Mouse (Mus musculus): ENCODE data around the gene Rasgrp3. TPM values are rescaled to one million over a fixed set of nuclear protein-coding genes. Genes with fewer than 3 reads are reported as not detected.

Rasgrp3 gene
- polyA plus RNA-seq, 1 experiment from 2014 or later: 5.3 TPM

GRCm38 (mm10) chr17:75498241-75498651 is 62.5 kb downstream of the Rasgrp3 start:
- 81% methylated on average over 6 of the region's 6 CpGs for WGBS
- Histone ChIP-seq H3K4me2 (ENCODE audit: low read length) (no peak overlapping the region), H3K9ac (ENCODE audit: low read length) (no peak overlapping the region), H3K27me3 (replicated peaks; ENCODE audit: control insufficient read depth, insufficient read depth, low read length) (no peaks in the 10 kb centered on the region), H3K4me1 (ENCODE audit: control insufficient read depth, insufficient read depth, low read length) (no peaks in the 10 kb centered on the region), H3K27ac (ENCODE audit: low read depth, low read length) (no peak overlapping the region), H3K36me3 (ENCODE audit: control insufficient read depth, insufficient read depth, low read length) (no peaks in the 10 kb centered on the region), H3K4me3 (ENCODE audit: low read depth, low read length) (no peak overlapping the region), H3K9me3 (replicated peaks; ENCODE audit: control insufficient read depth, low read length) (no peaks in the 10 kb centered on the region)
- peak; percentile 23 for DNase-seq (ENCODE audit: low spot score)
- ATAC-seq: no peak

- no peaks in the 10 kb centered on the region for H3K9me3 ChIP-seq (replicated peaks; ENCODE audit: control insufficient read depth, low read length)
- no peak for ATAC-seq
- no peaks in the 10 kb centered on the region for H3K27me3 ChIP-seq (replicated peaks; ENCODE audit: control insufficient read depth, insufficient read depth, low read length)
- no peak overlapping the region for H3K9ac ChIP-seq (ENCODE audit: low read length)
- WGBS: 86% methylated on average over 3 of the region's 3 CpGs
- H3K27ac ChIP-seq (ENCODE audit: low read depth, low read length): no peak overlapping the region
- no peak overlapping the region for H3K4me3 ChIP-seq (ENCODE audit: low read depth, low read length)
- DNase-seq (ENCODE audit: low spot score): no peak
- H3K4me1 ChIP-seq (ENCODE audit: control insufficient read depth, insufficient read depth, low read length): no peaks in the 10 kb centered on the region
- no peaks in the 10 kb centered on the region for H3K36me3 ChIP-seq (ENCODE audit: control insufficient read depth, insufficient read depth, low read length)
- H3K4me2 ChIP-seq (ENCODE audit: low read length): no peak overlapping the region
Observed at GRCm38 (mm10) chr17:75503031-75503430, 67.3 kb downstream of the Rasgrp3 start.

GRCm38 (mm10) chr17:75505053-75505452 is 69.4 kb downstream of the Rasgrp3 start:
- 93% methylated on average over 5 of the region's 5 CpGs for WGBS
- no peak for ATAC-seq
- no peak overlapping the region for H3K4me2 ChIP-seq (ENCODE audit: low read length)
- no peaks in the 10 kb centered on the region for H3K36me3 ChIP-seq (ENCODE audit: control insufficient read depth, insufficient read depth, low read length)
- H3K9me3 ChIP-seq (replicated peaks; ENCODE audit: control insufficient read depth, low read length): no peaks in the 10 kb centered on the region
- H3K4me1 ChIP-seq (ENCODE audit: control insufficient read depth, insufficient read depth, low read length): no peaks in the 10 kb centered on the region
- H3K4me3 ChIP-seq (ENCODE audit: low read depth, low read length): no peak overlapping the region
- H3K27me3 ChIP-seq (replicated peaks; ENCODE audit: control insufficient read depth, insufficient read depth, low read length): no peaks in the 10 kb centered on the region
- DNase-seq (ENCODE audit: low spot score): no peak
- no peak overlapping the region for H3K27ac ChIP-seq (ENCODE audit: low read depth, low read length)
- H3K9ac ChIP-seq (ENCODE audit: low read length): no peak overlapping the region

- Histone ChIP-seq H3K36me3 (ENCODE audit: control insufficient read depth, insufficient read depth, low read length) (no peaks in the 10 kb centered on the region), H3K4me2 (ENCODE audit: low read length) (no peak overlapping the region), H3K27ac (ENCODE audit: low read depth, low read length) (no peak overlapping the region), H3K9ac (ENCODE audit: low read length) (no peak overlapping the region), H3K4me3 (ENCODE audit: low read depth, low read length) (no peak overlapping the region), H3K9me3 (replicated peaks; ENCODE audit: control insufficient read depth, low read length) (no peaks in the 10 kb centered on the region), H3K27me3 (replicated peaks; ENCODE audit: control insufficient read depth, insufficient read depth, low read length) (no peaks in the 10 kb centered on the region), H3K4me1 (ENCODE audit: control insufficient read depth, insufficient read depth, low read length) (no peaks in the 10 kb centered on the region)
- no peak for ATAC-seq
- WGBS: 91% methylated on average over 10 of the region's 10 CpGs
- no peak for DNase-seq (ENCODE audit: low spot score)
Observed at GRCm38 (mm10) chr17:75506097-75506675, 70.5 kb downstream of the Rasgrp3 start.

GRCm38 (mm10) chr17:75506708-75507641 is 71.3 kb downstream of the Rasgrp3 start:
- Histone ChIP-seq H3K27ac (ENCODE audit: low read depth, low read length) (no peak overlapping the region), H3K4me2 (ENCODE audit: low read length) (no peak overlapping the region), H3K9ac (ENCODE audit: low read length) (no peak overlapping the region), H3K27me3 (replicated peaks; ENCODE audit: control insufficient read depth, insufficient read depth, low read length) (no peaks in the 10 kb centered on the region), H3K4me1 (ENCODE audit: control insufficient read depth, insufficient read depth, low read length) (no peaks in the 10 kb centered on the region), H3K9me3 (replicated peaks; ENCODE audit: control insufficient read depth, low read length) (no peaks in the 10 kb centered on the region), H3K4me3 (ENCODE audit: low read depth, low read length) (no peak overlapping the region), H3K36me3 (ENCODE audit: control insufficient read depth, insufficient read depth, low read length) (no peaks in the 10 kb centered on the region)
- WGBS: 90% methylated on average over 10 of the region's 10 CpGs
- DNase-seq (ENCODE audit: low spot score) (no peak), ATAC-seq (no peak)

GRCm38 (mm10) chr17:75509257-75509656 is 73.6 kb downstream of the Rasgrp3 start:
- H3K27me3 ChIP-seq (replicated peaks; ENCODE audit: control insufficient read depth, insufficient read depth, low read length): no peaks in the 10 kb centered on the region
- no peak overlapping the region for H3K27ac ChIP-seq (ENCODE audit: low read depth, low read length)
- 90% methylated on average over 5 of the region's 5 CpGs for WGBS
- no peaks in the 10 kb centered on the region for H3K9me3 ChIP-seq (replicated peaks; ENCODE audit: control insufficient read depth, low read length)
- no peak for ATAC-seq
- DNase-seq (ENCODE audit: low spot score): no peak
- H3K4me1 ChIP-seq (ENCODE audit: control insufficient read depth, insufficient read depth, low read length): no peaks in the 10 kb centered on the region
- no peak overlapping the region for H3K4me2 ChIP-seq (ENCODE audit: low read length)
- H3K9ac ChIP-seq (ENCODE audit: low read length): no peak overlapping the region
- H3K36me3 ChIP-seq (ENCODE audit: control insufficient read depth, insufficient read depth, low read length): no peaks in the 10 kb centered on the region
- no peak overlapping the region for H3K4me3 ChIP-seq (ENCODE audit: low read depth, low read length)

GRCm38 (mm10) chr17:75516591-75516990 is 80.9 kb downstream of the Rasgrp3 start:
- Histone ChIP-seq H3K4me2 (ENCODE audit: low read length) (no peak overlapping the region), H3K27ac (ENCODE audit: low read depth, low read length) (no peak overlapping the region), H3K36me3 (ENCODE audit: control insufficient read depth, insufficient read depth, low read length) (no peaks in the 10 kb centered on the region), H3K27me3 (replicated peaks; ENCODE audit: control insufficient read depth, insufficient read depth, low read length) (no peaks in the 10 kb centered on the region), H3K9me3 (replicated peaks; ENCODE audit: control insufficient read depth, low read length) (no peaks in the 10 kb centered on the region), H3K9ac (ENCODE audit: low read length) (no peak overlapping the region), H3K4me1 (ENCODE audit: control insufficient read depth, insufficient read depth, low read length) (no peaks in the 10 kb centered on the region), H3K4me3 (ENCODE audit: low read depth, low read length) (no peak overlapping the region)
- WGBS: 78% methylated on average over 4 of the region's 4 CpGs
- no peak for DNase-seq (ENCODE audit: low spot score)
- no peak for ATAC-seq

GRCm38 (mm10) chr17:75518181-75518901 is 82.6 kb downstream of the Rasgrp3 start:
- ATAC-seq (no peak), DNase-seq (ENCODE audit: low spot score) (no peak)
- no peak overlapping the region for H3K27ac ChIP-seq (ENCODE audit: low read depth, low read length)
- no peak overlapping the region for H3K4me2 ChIP-seq (ENCODE audit: low read length)
- no peaks in the 10 kb centered on the region for H3K4me1 ChIP-seq (ENCODE audit: control insufficient read depth, insufficient read depth, low read length)
- WGBS: 64% methylated on average over 8 of the region's 8 CpGs
- H3K9ac ChIP-seq (ENCODE audit: low read length): no peak overlapping the region
- no peaks in the 10 kb centered on the region for H3K36me3 ChIP-seq (ENCODE audit: control insufficient read depth, insufficient read depth, low read length)
- H3K27me3 ChIP-seq (replicated peaks; ENCODE audit: control insufficient read depth, insufficient read depth, low read length): no peaks in the 10 kb centered on the region
- H3K9me3 ChIP-seq (replicated peaks; ENCODE audit: control insufficient read depth, low read length): no peaks in the 10 kb centered on the region
- no peak overlapping the region for H3K4me3 ChIP-seq (ENCODE audit: low read depth, low read length)
